Mouse (Mus musculus) lung, postnatal 0 days (tissue): ENCODE measurements at regions not wholly inside any gene's neighbourhood (a gene's known extent, or its start where the extent isn't known, plus 50 kb on each side); places are given as distances from the start of the nearest gene placed in this dataset.

Source experiments
- CTCF ChIP-seq: IDR thresholded peaks from 2 replicates; pipeline ENCODE4 v1.5.1; 2016; ENCODE audit warnings: antibody characterized with exemption, mild to moderate bottlenecking
- EP300 ChIP-seq: IDR thresholded peaks from 2 replicates; pipeline ENCODE4 v1.6.1; 2016; ENCODE audit warnings: antibody characterized with exemption, mild to moderate bottlenecking, control low read depth

DNA sequence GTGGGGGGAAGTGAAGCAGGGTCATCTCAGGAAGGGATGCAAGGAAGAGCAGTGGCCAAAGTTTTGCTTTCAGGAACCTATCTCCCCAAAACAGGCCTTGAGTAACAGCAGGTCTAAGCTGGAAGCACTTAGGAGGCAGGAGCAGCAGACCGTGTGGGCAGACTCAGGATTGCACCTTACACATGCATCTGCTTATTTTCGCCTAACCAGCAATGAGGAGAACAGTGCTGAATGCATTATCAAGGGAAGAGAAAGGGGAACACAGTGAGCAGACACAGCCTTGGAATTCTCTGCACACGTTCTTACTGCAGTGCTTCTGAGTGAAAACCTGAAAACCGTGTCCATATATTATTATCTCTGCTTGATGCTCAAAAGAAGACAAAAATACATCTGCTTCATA, 585.0 kb downstream of the Ets1 start:
- TF ChIP-seq CTCF, result no peak
- no peak for TF ChIP-seq EP300
